Mouse (Mus musculus) embryo, embryonic 11 days (tissue): ENCODE measurements around the gene Ggt7.
A peak's percentile ranks its signal among the peaks of the same experiment; 100 is the strongest.
"Not testable (repeated sequence)": the region's sequence is repeated elsewhere in the genome, so short reads cannot be mapped to it uniquely, and the experiment has no call there.

ENCODE experiments used
- DNase-seq: peaks from one replicate; pipeline ENCODE4 v3.0.0-alpha.2; 2015

Ggt7 gene

GRCm38 (mm10) chr2:155507721-155508470 lies 10.1 kb downstream of the Ggt7 start:
- DNase-seq = no peak

GRCm38 (mm10) chr2:155505811-155506210 lies 12.2 kb downstream of the Ggt7 start:
- DNase-seq = no peak

GRCm38 (mm10) chr2:155504440-155505355 lies 13.3 kb downstream of the Ggt7 start:
- no peak for DNase-seq

DNA sequence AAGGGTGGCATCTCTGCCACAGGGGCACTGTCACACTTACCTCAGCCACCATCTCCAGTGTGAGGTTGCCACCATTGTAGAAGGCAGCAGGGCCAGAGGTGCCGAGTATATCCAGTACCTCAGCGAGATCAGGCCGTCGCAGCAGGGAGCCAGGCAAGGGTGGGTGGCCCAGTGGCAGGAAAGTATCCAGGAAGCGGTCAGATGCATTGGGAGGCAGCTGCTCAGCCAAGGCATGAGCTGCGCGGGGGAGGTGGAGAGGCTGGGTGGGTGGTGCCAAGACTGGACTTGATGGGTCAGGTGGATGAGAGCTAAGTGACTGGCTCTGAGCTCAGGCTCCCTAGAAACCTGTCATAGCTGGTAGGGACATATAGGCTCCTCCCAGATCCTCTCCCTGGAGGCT lies 15.4 kb downstream of the Ggt7 start:
- DNase-seq = no peak

DNA sequence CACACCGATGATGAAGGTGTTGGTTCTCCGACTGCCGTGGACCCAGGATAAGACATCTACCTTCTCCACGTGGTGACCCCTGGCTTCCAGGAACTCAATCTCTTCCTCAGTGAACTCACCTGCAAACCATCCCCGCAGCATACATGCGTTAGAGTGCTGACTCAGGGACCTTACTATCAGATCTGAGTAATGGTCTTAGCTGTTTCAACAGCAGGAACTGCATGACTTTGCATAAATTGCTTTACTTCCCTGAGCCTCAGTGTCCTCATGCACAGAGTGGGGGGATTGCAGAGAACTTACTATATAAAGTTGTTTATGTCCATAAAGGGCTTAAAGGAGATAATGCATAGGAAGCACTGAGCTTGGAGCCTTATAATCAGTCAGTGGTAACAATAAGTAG lies 27.0 kb downstream of the Ggt7 start:
- DNase-seq = no peak

DNA sequence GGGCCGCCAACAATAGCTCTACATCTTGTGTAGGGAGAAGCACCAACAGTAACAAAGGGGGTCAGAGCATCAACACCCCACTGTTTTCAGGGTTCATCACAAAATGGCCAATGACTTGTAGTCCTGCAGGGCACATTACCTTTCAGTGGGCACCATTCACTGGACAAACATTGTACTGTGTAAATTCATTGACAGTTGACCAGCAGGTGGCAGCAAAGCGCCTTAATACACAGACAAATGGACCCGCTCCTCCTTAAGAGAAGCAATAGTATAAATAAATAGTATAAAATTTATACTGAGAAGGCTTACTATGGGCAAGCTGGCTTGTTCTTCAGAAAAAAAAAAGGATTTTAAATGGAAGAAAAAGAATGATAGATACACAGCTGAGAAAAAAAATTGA lies 36.0 kb downstream of the Ggt7 start:
- peak; percentile 87 for DNase-seq

GRCm38 (mm10) chr2:155473570-155474088 lies 44.4 kb downstream of the Ggt7 start, which contains the start of gene Ncoa6:
Gene Ncoa6 (minus strand): TSS chr2:155473894.
- DNase-seq = peak; percentile 93

DNA sequence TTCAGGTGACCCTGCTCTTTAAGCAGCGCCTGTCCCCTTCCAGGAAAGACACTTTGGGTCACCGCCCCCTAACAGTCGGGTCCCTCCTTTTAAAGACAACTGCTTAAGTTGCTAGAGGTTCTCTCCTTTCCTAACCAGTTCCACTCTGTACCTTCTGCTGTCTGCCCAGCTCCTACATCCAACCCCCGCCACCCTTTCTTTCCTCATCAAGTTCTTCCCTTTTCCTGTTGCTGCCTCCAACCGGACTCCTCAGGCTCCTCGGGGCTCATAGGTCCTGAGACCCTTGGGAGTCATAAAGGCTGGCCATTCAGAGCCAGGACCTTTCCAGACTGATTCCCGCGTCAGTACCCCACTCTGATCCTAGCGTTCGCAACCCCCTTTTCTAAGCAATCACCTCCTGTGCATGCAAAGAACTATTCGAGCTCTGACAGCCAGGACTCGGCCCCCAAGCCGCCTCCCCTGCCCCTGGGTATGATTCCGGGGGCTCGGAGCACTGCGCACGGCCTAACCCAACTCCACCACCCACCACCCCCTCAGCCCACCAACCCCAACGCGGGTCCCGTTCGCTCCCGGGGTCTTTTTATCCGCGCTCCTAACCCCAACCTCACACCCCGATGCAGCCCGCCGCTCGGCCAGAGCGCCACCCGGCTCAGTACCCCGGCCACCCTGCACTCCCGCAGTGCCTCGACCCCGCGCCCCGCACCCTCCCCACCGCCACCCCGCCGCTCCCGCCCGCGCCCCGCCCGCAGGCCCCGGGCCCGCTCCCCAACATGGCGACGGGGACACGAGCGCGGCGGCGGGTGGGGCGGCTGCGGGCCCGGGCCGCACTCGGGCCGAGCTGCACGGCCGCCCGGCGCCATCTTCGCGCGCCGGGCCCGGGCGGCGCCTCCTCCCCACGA lies 45.1 kb downstream of the Ggt7 start:
- peak; percentile 68 for DNase-seq

DNA sequence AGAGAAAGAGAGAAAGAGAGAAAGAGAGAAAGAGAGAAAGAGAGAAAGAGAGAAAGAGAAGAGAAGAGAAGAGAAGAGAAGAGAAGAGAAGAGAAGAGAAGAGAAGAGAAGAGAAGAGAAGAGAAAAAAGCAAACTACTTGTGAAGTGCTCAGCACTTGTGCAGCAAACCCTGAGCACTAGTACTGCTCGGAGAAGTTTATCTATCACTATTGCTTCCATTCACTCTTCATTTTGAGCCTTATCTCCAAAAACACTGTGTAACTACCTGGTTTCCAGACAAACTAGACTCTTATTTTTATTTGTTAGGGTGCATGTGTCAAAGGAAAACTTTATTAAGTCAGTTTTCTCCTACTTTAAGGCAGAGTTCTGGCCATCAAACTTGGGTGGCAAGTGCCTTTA lies 51.2 kb downstream of the Ggt7 start:
- no peak for DNase-seq

- no peak for DNase-seq
These were observed 64.4 kb downstream of the Ggt7 start for GRCm38 (mm10) chr2:155453591-155453990.

- DNase-seq = no peak
These were observed 66.8 kb downstream of the Ggt7 start for GRCm38 (mm10) chr2:155451256-155451655.

- not testable (repeated sequence) for DNase-seq
These were observed 70.1 kb downstream of the Ggt7 start for GRCm38 (mm10) chr2:155447906-155448305.

DNA sequence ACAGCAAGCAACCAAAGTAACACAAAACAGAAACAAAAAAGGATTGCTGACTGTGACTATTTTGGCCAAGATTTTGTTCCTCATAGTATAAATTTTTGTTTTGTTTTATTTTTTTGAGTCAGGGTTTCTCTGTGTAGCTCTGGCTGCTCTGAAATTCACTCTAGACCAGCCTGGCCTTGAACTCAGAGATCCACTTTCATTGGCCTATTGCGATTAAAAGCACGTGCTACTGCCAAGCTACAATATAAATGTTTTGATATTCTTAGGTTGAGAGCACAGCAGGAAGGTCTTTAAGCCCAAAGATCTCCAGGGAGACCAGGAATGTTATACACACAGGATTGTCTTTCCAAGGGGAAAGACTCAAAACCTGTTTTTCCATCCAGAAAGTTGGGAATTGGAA lies 74.6 kb downstream of the Ggt7 start:
- peak; percentile 2 for DNase-seq

- DNase-seq = no peak
These were observed 75.1 kb downstream of the Ggt7 start for GRCm38 (mm10) chr2:155442916-155443315.
